Mouse (Mus musculus): ENCODE data around the gene Frmd4a. TPM values are rescaled to one million over a fixed set of nuclear protein-coding genes. Genes with fewer than 3 reads are reported as not detected.

Gene Frmd4a
- total RNA-seq, 1 experiment: 9.3 TPM

DNA sequence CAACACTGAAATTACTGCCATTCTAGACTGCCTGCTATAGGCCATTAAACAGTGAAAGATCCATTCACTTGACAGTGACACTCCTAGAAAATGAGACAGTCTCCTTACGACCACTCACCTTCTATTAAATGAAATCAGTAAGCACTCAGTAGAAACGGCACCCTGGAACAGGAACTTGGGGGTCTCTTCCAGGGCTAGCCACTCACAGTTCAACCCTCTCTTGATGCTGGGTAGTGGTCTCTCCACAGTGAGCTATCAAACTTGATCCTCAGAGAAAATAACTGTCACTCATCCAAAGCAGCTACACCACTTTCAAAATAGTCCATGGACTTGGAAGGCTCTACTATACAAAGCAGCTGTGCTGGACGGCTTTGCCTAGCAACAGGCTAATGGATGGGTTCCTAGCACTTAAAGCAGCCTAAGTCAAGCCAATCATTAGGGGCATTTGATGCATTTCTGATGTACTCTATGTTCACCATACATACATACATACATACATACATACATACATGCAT lies 604.0 kb downstream of the Frmd4a start:
- no peak for DNase-seq (ENCODE audit: low read depth, low spot score)
- peaks cover 5% of the 10 kb centered on the region for H3K36me3 ChIP-seq (ENCODE audit: control insufficient read depth, insufficient read depth, low read length, poor library complexity, severe bottlenecking)
- no peak overlapping the region for H3K9ac ChIP-seq (ENCODE audit: insufficient read depth, low read depth, low read length, poor library complexity, severe bottlenecking)
- H3K27ac ChIP-seq (ENCODE audit: insufficient read depth, low read depth, low read length, poor library complexity, severe bottlenecking): no peak overlapping the region
- H3K9me3 ChIP-seq (ENCODE audit: control insufficient read depth, insufficient read depth, low read depth, low read length): no peaks in the 10 kb centered on the region
- no peak for TF ChIP-seq HCFC1 (IDR thresholded peaks at IDR 0.05; ENCODE audit: borderline replicate concordance, insufficient read depth, low read length)
- TF ChIP-seq ZC3H11A (IDR thresholded peaks at IDR 0.05; ENCODE audit: borderline replicate concordance, low read depth, low read length): no peak
- TF ChIP-seq MAFK (IDR thresholded peaks at IDR 0.05; ENCODE audit: insufficient read depth, low read depth, low read length): no peak
- no peak for TF ChIP-seq CHD2 (IDR thresholded peaks at IDR 0.05; ENCODE audit: low read depth, low read length)
- no peak for TF ChIP-seq ZNF384 (IDR thresholded peaks at IDR 0.05; ENCODE audit: low read depth, low read length)
- H3K4me1 ChIP-seq (ENCODE audit: control insufficient read depth in 2 of 2, insufficient read depth in 2 of 2, low read length in 2 of 2, poor library complexity in 1 of 2): no peaks in the 10 kb centered on the region
- in situ Hi-C loops (cut with MboI; ENCODE audit: low sequenced_read_pairs in 2 of 2, unreplicated experiment in 2 of 2): no loop called here
- H3K4me3 ChIP-seq (ENCODE audit: insufficient read depth in 1 of 2, low read depth in 1 of 2, low read length in 2 of 2, poor library complexity in 1 of 2, severe bottlenecking in 1 of 2): no peak overlapping the region

DNA sequence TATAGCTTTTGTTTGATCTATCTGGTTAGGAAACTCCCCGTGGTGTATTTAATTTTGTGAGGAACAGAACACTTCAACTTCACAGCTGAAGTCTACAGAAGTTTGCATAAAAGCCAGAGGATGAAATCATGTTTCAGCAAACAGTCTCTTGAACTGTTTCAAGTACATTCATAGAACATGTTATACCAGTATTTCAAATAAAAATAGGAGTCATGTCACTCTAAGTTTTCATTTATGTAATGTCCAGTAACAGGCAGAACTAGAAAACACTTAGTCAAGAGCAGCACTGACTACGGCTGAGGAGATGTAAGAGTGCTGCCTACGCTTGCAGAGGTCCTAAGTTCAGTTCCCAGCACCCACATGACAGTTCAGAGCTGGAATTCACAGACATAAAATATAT lies 609.4 kb downstream of the Frmd4a start:
- Histone ChIP-seq H3K4me1 (ENCODE audit: control insufficient read depth in 2 of 2, insufficient read depth in 2 of 2, low read length in 2 of 2, poor library complexity in 1 of 2) (no peaks in the 10 kb centered on the region), H3K9me3 (ENCODE audit: control insufficient read depth, insufficient read depth, low read depth, low read length) (no peaks in the 10 kb centered on the region), H3K36me3 (ENCODE audit: control insufficient read depth, insufficient read depth, low read length, poor library complexity, severe bottlenecking) (peaks cover 8% of the 10 kb centered on the region), H3K27ac (ENCODE audit: insufficient read depth, low read depth, low read length, poor library complexity, severe bottlenecking) (no peak overlapping the region), H3K9ac (ENCODE audit: insufficient read depth, low read depth, low read length, poor library complexity, severe bottlenecking) (no peak overlapping the region), H3K4me3 (ENCODE audit: insufficient read depth in 1 of 2, low read depth in 1 of 2, low read length in 2 of 2, poor library complexity in 1 of 2, severe bottlenecking in 1 of 2) (no peak overlapping the region)
- TF ChIP-seq MAFK (IDR thresholded peaks at IDR 0.05; ENCODE audit: insufficient read depth, low read depth, low read length) (no peak), CHD2 (IDR thresholded peaks at IDR 0.05; ENCODE audit: low read depth, low read length) (no peak), ZNF384 (IDR thresholded peaks at IDR 0.05; ENCODE audit: low read depth, low read length) (no peak), ZC3H11A (IDR thresholded peaks at IDR 0.05; ENCODE audit: borderline replicate concordance, low read depth, low read length) (no peak), HCFC1 (IDR thresholded peaks at IDR 0.05; ENCODE audit: borderline replicate concordance, insufficient read depth, low read length) (no peak)
- in situ Hi-C loops (cut with MboI; ENCODE audit: low sequenced_read_pairs in 2 of 2, unreplicated experiment in 2 of 2): no loop called here
- DNase-seq (ENCODE audit: low read depth, low spot score): no peak

DNA sequence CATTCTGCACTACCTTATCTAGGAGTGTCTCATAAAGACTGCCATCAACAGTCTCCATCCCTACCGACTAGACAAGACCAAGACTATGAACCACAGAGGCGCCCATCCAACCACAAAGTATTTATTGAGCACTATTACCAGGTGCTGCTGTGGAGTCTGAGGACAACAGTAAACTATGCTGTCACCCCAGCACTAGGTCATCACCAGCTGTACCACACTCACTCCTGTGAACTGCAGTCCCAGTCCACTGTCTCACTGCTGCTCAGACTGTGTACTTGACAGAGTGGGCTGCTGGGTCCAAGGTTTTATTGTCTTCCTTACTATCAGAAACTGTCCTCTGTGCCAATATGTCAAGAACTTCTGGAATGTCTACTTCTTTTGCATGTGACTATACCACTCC lies 611.4 kb downstream of the Frmd4a start:
- in situ Hi-C loops (cut with MboI; ENCODE audit: low sequenced_read_pairs in 2 of 2, unreplicated experiment in 2 of 2): no loop called here
- H3K4me3 ChIP-seq (ENCODE audit: insufficient read depth in 1 of 2, low read depth in 1 of 2, low read length in 2 of 2, poor library complexity in 1 of 2, severe bottlenecking in 1 of 2): no peak overlapping the region; a peak in 1 of 4 replicates
- H3K27ac ChIP-seq (ENCODE audit: insufficient read depth, low read depth, low read length, poor library complexity, severe bottlenecking): no peak overlapping the region
- DNase-seq (ENCODE audit: low read depth, low spot score): no peak
- H3K9me3 ChIP-seq (ENCODE audit: control insufficient read depth, insufficient read depth, low read depth, low read length): no peaks in the 10 kb centered on the region
- no peak overlapping the region for H3K9ac ChIP-seq (ENCODE audit: insufficient read depth, low read depth, low read length, poor library complexity, severe bottlenecking)
- H3K4me1 ChIP-seq (ENCODE audit: control insufficient read depth in 2 of 2, insufficient read depth in 2 of 2, low read length in 2 of 2, poor library complexity in 1 of 2): peaks cover 2 to 8% of the 10 kb centered on the region in 2 experiments; a peak in 2 of 4 replicates
- TF ChIP-seq ZC3H11A (IDR thresholded peaks at IDR 0.05; ENCODE audit: borderline replicate concordance, low read depth, low read length): no peak
- no peak for TF ChIP-seq ZNF384 (IDR thresholded peaks at IDR 0.05; ENCODE audit: low read depth, low read length)
- no peak for TF ChIP-seq MAFK (IDR thresholded peaks at IDR 0.05; ENCODE audit: insufficient read depth, low read depth, low read length)
- TF ChIP-seq HCFC1 (IDR thresholded peaks at IDR 0.05; ENCODE audit: borderline replicate concordance, insufficient read depth, low read length): no peak
- H3K36me3 ChIP-seq (ENCODE audit: control insufficient read depth, insufficient read depth, low read length, poor library complexity, severe bottlenecking): peaks cover 9% of the 10 kb centered on the region; the same call in 1 of the 2 replicates

DNA sequence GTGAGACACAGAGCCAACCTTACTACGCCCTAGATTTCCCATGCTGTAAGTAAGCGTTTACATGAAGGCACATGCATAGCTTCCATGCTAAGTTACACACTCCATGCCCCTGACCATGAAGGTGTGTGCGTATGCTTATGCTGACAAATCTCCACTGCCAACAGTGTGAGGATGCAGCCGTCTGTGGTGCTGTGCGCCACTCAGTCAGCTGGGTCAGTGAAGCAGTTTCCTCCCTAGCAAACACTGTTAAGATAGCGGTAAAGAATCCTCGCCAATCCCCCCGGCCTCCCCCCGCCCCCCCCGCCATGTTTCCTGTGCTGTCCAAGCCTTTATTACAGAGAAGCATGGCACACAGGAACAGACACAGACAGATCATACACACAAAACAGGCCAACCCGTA lies 612.0 kb downstream of the Frmd4a start:
- no peak for DNase-seq (ENCODE audit: low read depth, low spot score)
- no peak overlapping the region for H3K27ac ChIP-seq (ENCODE audit: insufficient read depth, low read depth, low read length, poor library complexity, severe bottlenecking)

More for the DNA sequence above, 612.0 kb downstream of the Frmd4a start:
- H3K4me3 ChIP-seq (ENCODE audit: insufficient read depth in 1 of 2, low read depth in 1 of 2, low read length in 2 of 2, poor library complexity in 1 of 2, severe bottlenecking in 1 of 2): peak overlapping the region in 1 of 2 experiments; percentile 33; a peak in 1 of 4 replicates
- no peaks in the 10 kb centered on the region for H3K9me3 ChIP-seq (ENCODE audit: control insufficient read depth, insufficient read depth, low read depth, low read length)
- TF ChIP-seq ZNF384 (IDR thresholded peaks at IDR 0.05; ENCODE audit: low read depth, low read length) (no peak), MAFK (IDR thresholded peaks at IDR 0.05; ENCODE audit: insufficient read depth, low read depth, low read length) (no peak), HCFC1 (IDR thresholded peaks at IDR 0.05; ENCODE audit: borderline replicate concordance, insufficient read depth, low read length) (no peak), ZC3H11A (IDR thresholded peaks at IDR 0.05; ENCODE audit: borderline replicate concordance, low read depth, low read length) (no peak), CHD2 (IDR thresholded peaks at IDR 0.05; ENCODE audit: low read depth, low read length) (no peak)
- H3K9ac ChIP-seq (ENCODE audit: insufficient read depth, low read depth, low read length, poor library complexity, severe bottlenecking): no peak overlapping the region
- in situ Hi-C loops (cut with MboI; ENCODE audit: low sequenced_read_pairs in 2 of 2, unreplicated experiment in 2 of 2): no loop called here
- H3K36me3 ChIP-seq (ENCODE audit: control insufficient read depth, insufficient read depth, low read length, poor library complexity, severe bottlenecking): peaks cover 10% of the 10 kb centered on the region; the same call in 1 of the 2 replicates
- H3K4me1 ChIP-seq (ENCODE audit: control insufficient read depth in 2 of 2, insufficient read depth in 2 of 2, low read length in 2 of 2, poor library complexity in 1 of 2): peaks cover 3 to 9% of the 10 kb centered on the region in 2 experiments; a peak in 2 of 4 replicates

Measured in ES-E14 (cell line).